Mouse (Mus musculus) forebrain, postnatal 0 days (tissue): ENCODE data around the gene Tjap1. TPM values are rescaled to one million over a fixed set of nuclear protein-coding genes. Genes with fewer than 3 reads are reported as not detected.

Source experiments
- ATAC-seq: fragments of 200-750 bp; cut with Nextera tagmentation; 2 replicates; pipeline ENCODE4 v1.8.0; 2017; ENCODE audit warnings: mild to moderate bottlenecking, moderate library complexity
- DNase-seq: peaks from one replicate; pipeline ENCODE4 v3.0.0-alpha.2; 2015
- H3K27ac ChIP-seq: fragments of 300-500 bp; sonication (generic); 2 replicates; pipeline ENCODE4 v1.5.1; 2014; ENCODE audit warnings: low read depth, mild to moderate bottlenecking, antibody characterized with exemption, low read length, moderate library complexity, mixed read lengths
- H3K27me3 ChIP-seq: fragments of 300-500 bp; sonication (generic); 2 replicates; pipeline ENCODE4 v1.6.1; 2014; ENCODE audit warnings: mild to moderate bottlenecking, low read length, mixed read lengths; ENCODE audit not compliant: insufficient read depth
- H3K36me3 ChIP-seq: fragments of 300-500 bp; sonication (generic); 2 replicates; pipeline ENCODE4 v1.6.1; 2014; ENCODE audit warnings: mild to moderate bottlenecking, moderate library complexity; ENCODE audit not compliant: insufficient read depth
- H3K4me1 ChIP-seq: fragments of 300-500 bp; sonication (generic); 2 replicates; pipeline ENCODE4 v1.6.1; 2014; ENCODE audit warnings: antibody characterized with exemption; ENCODE audit not compliant: insufficient read depth
- H3K4me2 ChIP-seq: fragments of 300-500 bp; sonication (generic); 2 replicates; pipeline ENCODE4 v1.6.1; 2014; ENCODE audit warnings: low read depth, mild to moderate bottlenecking, moderate library complexity
- H3K4me3 ChIP-seq: fragments of 300-500 bp; sonication (generic); 2 replicates; pipeline ENCODE4 v1.5.1; 2014; ENCODE audit warnings: low read depth, low read length, mixed read lengths
- H3K9ac ChIP-seq: fragments of 300-500 bp; sonication (generic); 2 replicates; pipeline ENCODE4 v1.6.1; 2014; ENCODE audit warnings: mild to moderate bottlenecking
- H3K9me3 ChIP-seq: fragments of 300-500 bp; sonication (generic); 2 replicates; pipeline ENCODE4 v1.6.1; 2016; ENCODE audit warnings: low read length
- CTCF ChIP-seq: sonication (generic); IDR thresholded peaks from 2 replicates; pipeline ENCODE4 v1.5.1; 2016; ENCODE audit warnings: antibody characterized with exemption, control low read depth, low read depth
- WGBS: fragments of 180-500 bp; shearing (Covaris S2); extraction: QIAGEN DNeasy Blood & Tissue Kit; methylation state at CpG from one replicate; pipeline ENCODE4 v1.1.7; 2014; 5-methylcytosine and 5-hydroxymethylcytosine counted together
- polyA plus RNA-seq: library from polyadenylated mRNA; unstranded; fragments of >200 nt; fragmentation: Nextera tagmentation; extraction: Ambion mirVana; gene quantifications from 2 replicates; pipeline ENCODE4 v1.2.1, GENCODE M21; 2015
- total RNA-seq: library from RNA; depleted of rRNA; stranded (reverse); fragments of >200 nt; gene quantifications from 2 replicates; pipeline ENCODE4 v1.2.3, GENCODE M21; 2014

Gene Tjap1
- total and polyA plus RNA-seq, 2 experiments from 2014 or later = 17.6 to 36.9 TPM

DNA sequence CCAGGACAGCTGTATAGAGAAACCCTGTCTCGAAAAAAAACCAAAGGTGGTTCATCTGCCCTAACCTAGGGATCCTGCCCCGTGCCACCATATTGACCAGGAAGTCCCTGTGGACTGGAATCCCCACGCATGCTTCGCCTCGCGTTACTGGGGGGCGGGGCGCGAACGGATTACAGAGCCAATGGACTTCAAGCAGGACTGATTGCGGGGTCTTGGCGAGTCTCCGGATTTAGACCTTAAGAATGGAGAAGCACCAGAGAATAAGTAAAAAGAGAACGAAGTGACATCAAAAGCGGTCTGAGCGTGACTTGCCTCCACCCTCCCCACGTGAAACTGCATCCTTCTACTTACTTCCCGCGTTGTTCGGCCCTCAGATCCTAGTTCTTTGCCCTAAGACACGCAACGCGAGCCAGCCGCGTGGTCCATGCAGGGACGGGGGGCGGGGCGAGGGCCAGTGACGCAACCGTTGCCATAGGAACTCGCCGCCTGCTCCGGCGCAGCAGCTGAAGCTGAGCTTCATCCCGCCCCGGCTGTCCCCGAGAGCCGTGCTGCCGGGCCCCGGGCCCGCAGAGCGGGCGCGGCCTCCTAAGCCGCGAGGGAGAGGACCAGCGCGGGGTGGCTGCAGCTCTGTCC, 29.3 kb downstream of the Tjap1 start, which contains the start of gene Lrrc73:
Gene Lrrc73, plus strand, starts transcription at position 80 of the 633 bp plus-strand sequence.
- H3K9me3 ChIP-seq = no peaks in the 10 kb centered on the region
- H3K4me1 ChIP-seq = peaks cover 21% of the 10 kb centered on the region
- H3K4me3 ChIP-seq = peak within 1 kb of the TSS; percentile 74
- peak within 1 kb of the TSS; percentile 89 for H3K4me2 ChIP-seq
- peaks cover 33% of the 10 kb centered on the region for H3K36me3 ChIP-seq
- H3K27ac ChIP-seq = peak within 1 kb of the TSS; percentile 86
- peak; percentile 93 for ATAC-seq
- WGBS = 1% methylated on average over 43 of the region's 48 CpGs
- TF ChIP-seq CTCF = no peak
- peak within 1 kb of the TSS; percentile 89 for H3K9ac ChIP-seq
- H3K27me3 ChIP-seq = no peaks in the 10 kb centered on the region
- peak; percentile 94 for DNase-seq

- peak overlapping the region; percentile 89 for H3K4me2 ChIP-seq
- DNase-seq (peak; percentile 72), ATAC-seq (no peak; the same call in 1 of the 2 replicates)
- peaks cover 29% of the 10 kb centered on the region for H3K36me3 ChIP-seq
- H3K4me3 ChIP-seq = peak overlapping the region; percentile 74; the same call in 1 of the 2 replicates
- peak overlapping the region; percentile 89; the same call in 1 of the 2 replicates for H3K9ac ChIP-seq
- WGBS = 57% methylated on average over 14 of the region's 14 CpGs
- no peaks in the 10 kb centered on the region for H3K9me3 ChIP-seq
- H3K4me1 ChIP-seq = peaks cover 22% of the 10 kb centered on the region
- TF ChIP-seq CTCF = peak; percentile 55
- no peak overlapping the region for H3K27ac ChIP-seq
- no peaks in the 10 kb centered on the region for H3K27me3 ChIP-seq
Observed at GRCm38 (mm10) chr17:46252571-46253451, 30.0 kb downstream of the Tjap1 start.

DNA sequence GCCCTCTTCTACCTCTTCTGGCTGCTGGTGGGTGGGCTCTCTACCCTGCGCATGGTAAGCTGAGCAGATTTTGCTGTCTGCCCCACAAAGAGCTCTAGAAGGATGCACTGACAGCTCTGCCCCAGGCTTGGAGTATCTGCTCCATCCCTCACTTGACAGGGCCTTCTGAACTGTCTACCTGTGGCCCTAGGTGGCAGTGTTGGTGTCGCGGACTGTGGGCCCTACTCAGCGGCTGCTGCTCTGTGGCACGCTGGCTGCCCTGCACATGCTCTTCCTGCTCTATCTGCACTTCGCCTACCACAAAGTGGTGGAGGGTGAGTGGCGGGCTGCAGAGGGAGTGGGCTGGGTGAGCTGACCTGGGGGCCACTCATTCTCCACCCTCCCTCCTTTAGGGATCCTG, 31.7 kb downstream of the Tjap1 start:
- Histone ChIP-seq H3K4me3 (no peak overlapping the region), H3K9ac (no peak overlapping the region), H3K4me1 (peaks cover 29% of the 10 kb centered on the region), H3K36me3 (peaks cover 27% of the 10 kb centered on the region), H3K27ac (no peak overlapping the region), H3K27me3 (no peaks in the 10 kb centered on the region), H3K4me2 (no peak overlapping the region), H3K9me3 (no peaks in the 10 kb centered on the region)
- DNase-seq (no peak), ATAC-seq (no peak)
- peak; percentile 19; the same call in 1 of the 2 replicates for TF ChIP-seq CTCF
- WGBS = 86% methylated on average over 7 of the region's 7 CpGs

DNA sequence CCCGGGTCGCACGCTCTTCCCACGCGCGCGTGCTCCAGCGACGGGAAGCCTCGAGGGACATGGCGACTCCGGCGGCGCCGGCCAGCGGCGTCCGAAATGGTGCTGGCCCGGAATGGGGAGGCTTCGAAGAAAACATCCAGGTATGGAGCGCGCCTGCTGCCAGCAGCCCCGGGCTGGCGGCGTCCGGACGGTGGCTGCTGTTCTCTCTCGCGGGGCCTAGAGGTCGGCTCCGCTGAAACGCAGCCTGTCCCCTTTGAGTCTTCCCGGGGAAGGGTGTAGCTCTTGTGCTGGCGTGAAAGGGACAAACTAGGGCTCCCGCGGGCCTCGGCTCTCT, 34.7 kb downstream of the Tjap1 start:
- ATAC-seq = peak; percentile 43
- peak overlapping the region; percentile 99 for H3K4me3 ChIP-seq
- WGBS = under 1% methylated on average over 37 of the region's 37 CpGs

DNA sequence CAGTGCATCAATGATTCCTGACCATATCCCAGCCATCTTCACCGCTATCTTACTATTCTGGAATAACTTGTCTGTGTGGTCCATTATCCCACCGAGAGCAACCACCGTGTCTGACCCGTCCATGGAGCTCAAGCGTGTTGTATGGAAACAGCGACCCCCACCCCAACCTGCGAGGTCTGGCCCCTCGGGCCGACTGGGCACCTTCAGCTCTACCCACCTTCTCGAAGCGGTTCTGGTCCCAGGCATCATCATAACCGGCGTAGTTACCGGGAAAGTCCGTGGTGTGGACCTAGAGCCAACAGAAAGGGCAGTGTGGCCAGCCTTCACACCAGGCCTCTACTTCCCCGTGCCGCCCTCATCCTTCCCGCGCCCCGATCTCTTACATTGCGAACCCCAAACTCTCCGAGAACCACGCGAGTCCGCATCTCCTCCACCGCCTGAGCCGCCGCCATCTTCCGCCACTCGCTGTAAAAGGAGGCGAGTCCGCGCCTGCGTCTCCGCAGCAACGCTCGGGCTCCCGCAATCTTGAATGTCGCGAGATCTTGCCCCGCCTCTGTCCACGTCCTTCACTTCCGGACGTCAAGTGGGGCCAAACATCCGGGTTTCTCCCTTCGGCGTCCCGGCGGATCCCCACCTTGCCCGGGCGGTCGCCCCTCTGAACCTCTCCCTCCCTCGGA, 35.2 kb downstream of the Tjap1 start, which contains the start of the genes Polr1c and Yipf3:
Gene Polr1c, minus strand, starts transcription at position 543 of the 677 bp plus-strand sequence.
Gene Yipf3, plus strand, starts transcription at position 569 of the 677 bp plus-strand sequence.
- peak; percentile 96 for DNase-seq
- WGBS = 2% methylated on average over 53 of the region's 53 CpGs
- no peaks in the 10 kb centered on the region for H3K27me3 ChIP-seq
- peak; percentile 97 for ATAC-seq
- no peaks in the 10 kb centered on the region for H3K9me3 ChIP-seq
- peaks cover 59% of the 10 kb centered on the region for H3K36me3 ChIP-seq
- H3K4me1 ChIP-seq = peaks cover 15% of the 10 kb centered on the region
- peak within 1 kb of the TSS; percentile 85 for H3K27ac ChIP-seq
- H3K4me2 ChIP-seq = peak within 1 kb of the TSS; percentile 90
- peak within 1 kb of the TSS; percentile 99 for H3K4me3 ChIP-seq
- no peak for TF ChIP-seq CTCF
- H3K9ac ChIP-seq = peak within 1 kb of the TSS; percentile 97

More for the DNA sequence above, 34.7 kb downstream of the Tjap1 start:
- TF ChIP-seq CTCF = no peak
- H3K4me1 ChIP-seq = peaks cover 16% of the 10 kb centered on the region
- peak overlapping the region; percentile 97 for H3K9ac ChIP-seq
- peak overlapping the region; percentile 90 for H3K4me2 ChIP-seq
- H3K27ac ChIP-seq = peak overlapping the region; percentile 85
- no peak for DNase-seq
- peaks cover 55% of the 10 kb centered on the region for H3K36me3 ChIP-seq
- no peaks in the 10 kb centered on the region for H3K27me3 ChIP-seq
- no peaks in the 10 kb centered on the region for H3K9me3 ChIP-seq

DNA sequence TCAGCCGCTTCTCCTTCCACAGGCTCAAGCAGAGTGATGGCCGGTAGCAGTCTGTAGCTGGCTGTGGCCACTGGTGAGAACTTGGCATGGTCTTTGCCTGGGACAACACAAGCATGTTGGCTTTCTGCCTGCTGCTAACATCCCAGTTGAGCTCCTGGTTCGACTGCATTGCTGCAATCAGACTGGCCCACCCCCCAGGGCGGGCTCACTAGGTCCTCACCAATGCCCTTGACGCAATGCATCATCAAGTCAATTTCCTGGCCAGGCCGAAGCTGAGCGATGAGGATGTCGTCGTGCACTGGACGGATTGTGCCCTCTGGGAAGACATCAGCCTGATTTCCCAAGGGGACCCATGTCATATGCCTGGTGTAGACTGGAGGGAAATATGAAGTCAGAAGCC, 38.2 kb downstream of the Tjap1 start:
- TF ChIP-seq CTCF = no peak
- Histone ChIP-seq H3K4me2 (no peak overlapping the region), H3K9ac (no peak overlapping the region), H3K27ac (no peak overlapping the region), H3K4me3 (no peak overlapping the region), H3K27me3 (no peaks in the 10 kb centered on the region), H3K9me3 (no peaks in the 10 kb centered on the region), H3K4me1 (peaks cover 15% of the 10 kb centered on the region), H3K36me3 (peaks cover 66% of the 10 kb centered on the region)
- ATAC-seq = no peak
- DNase-seq = no peak
- 80% methylated on average over 10 of the region's 10 CpGs for WGBS
